Mouse (Mus musculus): Measurements from ENCODE around the gene Etfbkmt.
"Not testable (repeated sequence)": the region's sequence is repeated elsewhere in the genome, so short reads cannot be mapped to it uniquely, and the experiment has no call there.

Gene Etfbkmt

GRCm38 (mm10) chr6:149139471-149139870 lies at the start of gene Etfbkmt:
Etfbkmt (plus strand) TSS chr6:149139849.
- no peak for DNase-seq

DNA sequence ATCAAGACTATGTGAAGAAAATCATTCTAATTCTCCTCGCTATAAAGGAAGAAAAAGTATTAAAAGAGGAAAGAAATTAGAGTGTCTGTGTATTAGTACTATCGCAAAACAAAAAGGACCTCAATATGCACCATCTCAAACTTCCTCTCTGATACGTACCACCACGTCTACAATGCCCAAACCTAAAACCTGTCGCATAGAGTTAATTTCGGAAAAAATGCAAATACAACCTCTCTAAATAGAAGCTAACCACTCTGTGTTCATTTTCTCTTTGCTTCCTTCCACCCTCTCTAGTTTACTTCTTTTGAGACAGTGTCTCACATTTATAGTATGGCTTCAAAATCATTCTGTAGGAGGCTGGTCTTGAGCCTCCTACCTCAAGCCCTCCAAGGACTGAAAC lies 47.2 kb upstream of the Etfbkmt start:
- DNase-seq: no peak

DNA sequence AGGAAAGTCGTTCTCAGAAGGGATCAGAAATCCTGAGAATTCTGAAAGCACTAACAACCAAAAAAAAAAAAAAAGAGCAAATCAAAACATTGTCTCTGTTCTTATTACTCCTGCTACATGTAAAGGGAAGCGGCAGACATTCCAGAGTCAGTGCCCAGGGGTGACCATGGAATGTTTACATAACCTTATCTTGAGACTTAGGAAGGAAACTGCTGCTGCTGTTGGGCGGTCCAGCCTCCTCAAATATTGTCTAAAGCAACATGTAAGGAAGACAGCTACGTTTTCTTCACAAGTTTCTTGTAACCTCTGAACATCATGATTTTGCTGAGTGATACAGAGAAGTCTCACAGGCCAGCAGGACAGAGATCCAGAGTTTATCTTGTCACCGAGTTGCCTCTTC lies 46.2 kb upstream of the Etfbkmt start:
- DNase-seq: no peak

GRCm38 (mm10) chr6:149094555-149094954 lies 45.1 kb upstream of the Etfbkmt start:
- DNase-seq: no peak

- DNase-seq: no peak
Observed at GRCm38 (mm10) chr6:149095389-149095788, 44.3 kb upstream of the Etfbkmt start.

GRCm38 (mm10) chr6:149096233-149096632 lies 43.4 kb upstream of the Etfbkmt start:
- no peak for DNase-seq

DNA sequence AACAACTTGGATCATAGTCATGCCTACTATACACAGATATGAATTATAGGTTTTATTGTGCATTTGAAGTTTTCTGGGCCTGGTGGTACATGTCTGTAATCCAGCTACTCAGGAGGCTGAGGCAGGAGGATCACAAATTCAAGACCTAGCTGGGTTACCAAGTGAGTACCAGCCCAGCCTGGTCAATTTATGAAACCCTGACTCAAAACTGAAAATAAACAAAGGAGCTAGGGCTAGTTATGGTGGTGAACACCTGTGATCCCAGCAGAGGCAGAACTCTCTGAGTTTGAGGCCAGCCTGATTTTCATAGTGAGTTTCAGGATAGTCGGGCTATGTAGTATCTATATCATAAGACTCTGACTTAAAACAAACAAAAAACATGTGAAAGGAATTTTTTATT lies 42.4 kb upstream of the Etfbkmt start:
- no peak for DNase-seq

DNA sequence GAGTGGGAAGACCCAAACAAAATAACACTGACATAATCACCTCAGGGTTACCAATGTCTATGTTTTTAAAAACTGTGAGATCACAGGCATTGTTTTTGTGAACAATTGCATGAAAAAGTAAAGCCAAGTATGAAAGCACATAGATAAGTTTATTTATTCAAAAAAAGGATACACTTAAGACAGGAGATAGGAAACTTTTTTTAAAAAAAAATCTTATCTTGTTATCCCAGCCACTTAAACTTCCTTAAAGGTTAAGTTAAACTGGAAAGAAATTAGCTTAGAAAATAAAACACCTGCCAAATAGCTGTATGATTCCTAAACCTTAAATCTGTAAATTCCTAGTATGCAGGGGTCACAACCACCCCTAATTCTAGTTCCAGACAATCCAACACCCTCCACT lies 40.7 kb upstream of the Etfbkmt start:
- no peak for DNase-seq

GRCm38 (mm10) chr6:149100174-149101075 lies 39.2 kb upstream of the Etfbkmt start:
- peak; percentile 58 for DNase-seq

GRCm38 (mm10) chr6:149101076-149101942 lies 38.3 kb upstream of the Etfbkmt start, which contains the start of gene Dennd5b:
Dennd5b (minus strand) TSS chr6:149101680.
- peak; percentile 90 for DNase-seq

DNA sequence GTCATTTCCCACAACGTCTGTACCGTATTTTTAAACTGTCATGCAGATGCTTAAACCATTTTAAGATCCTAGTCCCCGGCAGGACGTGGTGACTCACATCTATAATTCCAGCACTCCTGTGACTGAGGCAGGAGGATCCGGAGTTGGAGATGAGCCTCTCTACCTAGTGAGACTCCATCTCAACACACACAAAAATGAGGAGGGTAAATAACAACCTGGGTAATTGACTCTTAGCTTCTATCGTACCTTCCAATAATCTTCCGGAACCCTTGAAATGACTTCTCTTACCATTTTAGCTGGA lies 37.8 kb upstream of the Etfbkmt start:
- no peak for DNase-seq

GRCm38 (mm10) chr6:149103451-149103850 lies 36.2 kb upstream of the Etfbkmt start:
- no peak for DNase-seq

DNA sequence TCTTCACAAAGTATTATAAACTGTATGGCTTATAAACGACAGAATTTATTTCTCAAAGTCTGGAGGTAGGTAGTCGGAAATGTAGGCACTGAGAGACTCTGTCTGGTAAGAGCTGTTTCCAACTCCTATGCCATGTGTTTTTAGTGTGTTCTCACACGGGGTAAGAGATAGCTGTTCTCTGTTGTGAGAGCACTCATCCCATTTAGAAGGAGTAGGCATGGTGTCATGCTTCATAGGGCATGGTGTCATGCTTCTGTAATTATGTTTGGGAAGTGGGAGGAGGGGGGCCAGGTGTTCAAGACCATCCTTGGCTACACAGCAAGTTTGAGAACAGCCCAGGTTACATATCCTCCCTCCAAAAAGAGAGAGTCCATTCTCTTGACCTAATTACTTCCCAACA lies 32.0 kb upstream of the Etfbkmt start:
- no peak for DNase-seq

GRCm38 (mm10) chr6:149108909-149109308 lies 30.7 kb upstream of the Etfbkmt start:
- DNase-seq: no peak

- DNase-seq: no peak
Observed at GRCm38 (mm10) chr6:149116992-149117391, 22.7 kb upstream of the Etfbkmt start.

- DNase-seq: no peak
Observed at GRCm38 (mm10) chr6:149118935-149119334, 20.7 kb upstream of the Etfbkmt start.

- peak; percentile 49 for DNase-seq
Observed at GRCm38 (mm10) chr6:149119853-149120252, 19.8 kb upstream of the Etfbkmt start.

DNA sequence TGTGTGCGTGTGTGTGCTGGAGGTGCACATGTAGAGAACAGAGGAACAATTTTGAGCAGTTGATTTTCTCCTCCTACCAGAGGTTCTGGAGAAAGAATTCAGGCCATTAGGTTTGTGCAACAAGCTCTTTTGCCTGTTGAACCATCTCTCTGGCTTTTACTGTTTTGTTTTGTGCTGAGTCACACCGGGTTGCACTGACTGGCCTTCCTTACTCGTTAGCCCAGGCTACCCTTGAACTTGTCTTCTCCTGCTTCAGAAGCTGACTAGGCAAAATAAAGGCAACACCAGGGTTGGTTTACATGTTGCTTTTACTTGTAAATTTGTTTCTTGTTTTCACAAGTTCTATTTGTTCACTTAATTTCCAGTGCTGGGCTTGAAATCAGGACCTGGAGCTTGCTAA lies 16.6 kb upstream of the Etfbkmt start:
- DNase-seq: no peak

- DNase-seq: no peak
Observed at GRCm38 (mm10) chr6:149126675-149127074, 13.0 kb upstream of the Etfbkmt start.

GRCm38 (mm10) chr6:149129870-149130269 lies 9.8 kb upstream of the Etfbkmt start, which contains the start of gene Gm10203:
Gm10203 (plus strand) TSS chr6:149130170.
- DNase-seq: not testable (repeated sequence)

- DNase-seq: no peak
Observed at GRCm38 (mm10) chr6:149131111-149131510, 8.5 kb upstream of the Etfbkmt start.

DNA sequence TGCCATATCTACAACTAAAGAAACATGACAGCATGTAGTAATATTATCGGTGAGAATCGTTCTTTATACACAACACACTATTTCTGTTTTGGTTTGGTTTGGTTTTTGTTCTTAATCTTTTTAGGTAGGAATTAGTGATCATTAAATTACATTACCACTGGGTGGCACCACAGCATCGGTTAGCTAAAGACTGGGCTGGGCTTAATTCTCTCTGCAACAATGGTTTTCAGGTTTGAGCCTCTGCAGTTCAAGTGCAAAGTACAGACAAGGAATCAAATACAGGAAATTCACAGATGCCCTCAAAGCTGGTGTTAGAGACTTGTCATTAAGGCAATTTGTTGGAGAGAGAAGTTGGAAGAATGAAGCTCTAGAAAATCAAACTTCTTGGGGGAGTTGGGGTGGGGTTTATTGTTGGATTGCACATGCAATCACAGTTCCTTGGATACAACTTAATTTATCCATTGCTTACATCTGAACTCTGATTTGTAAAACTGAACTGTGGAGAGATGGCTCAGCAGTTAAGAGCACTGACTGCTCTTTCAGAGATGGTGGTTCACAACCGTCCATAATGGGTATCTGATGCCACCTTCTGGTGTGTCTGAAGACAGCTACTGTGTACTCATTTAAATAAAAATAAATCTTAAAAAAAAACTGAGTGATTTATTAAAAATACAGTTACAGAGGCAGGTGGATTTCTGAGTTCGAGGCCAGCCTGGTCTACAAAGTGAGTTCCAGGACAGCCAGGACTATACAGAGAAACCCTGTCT lies 7.2 kb upstream of the Etfbkmt start:
- DNase-seq: no peak
